Mouse (Mus musculus): ENCODE measurements around the gene Zfp940.

- TF ChIP-seq CTCF (conservative IDR thresholded peaks at IDR 0.05; ENCODE audit: low read length) (no peak), NANOG (IDR thresholded peaks at IDR 0.05; ENCODE audit: borderline replicate concordance, low read length) (no peak)
Observed at GRCm38 (mm10) chr7:29785023-29785422, 68.4 kb downstream of the Zfp940 start.
